Mouse (Mus musculus): Measurements from ENCODE around the gene Srebf1.

DNA sequence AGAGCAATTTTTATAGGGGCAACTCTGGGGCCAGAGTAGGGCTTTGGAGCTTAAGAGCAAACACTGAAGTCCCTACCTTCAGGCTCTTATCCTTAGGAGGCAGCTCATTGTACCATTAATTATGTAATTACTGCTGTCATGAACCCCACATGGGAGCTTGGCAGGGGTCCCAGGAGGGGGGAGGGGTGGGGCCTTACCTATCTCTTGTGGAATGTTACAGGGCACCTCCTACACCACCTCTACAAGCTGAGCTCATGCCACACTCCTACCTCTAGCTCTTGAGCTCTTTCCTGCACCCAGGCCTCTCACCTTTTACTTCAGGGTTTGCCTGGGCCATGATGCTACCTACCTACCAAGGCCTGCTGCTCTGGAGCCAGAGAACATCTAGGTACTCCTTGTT is 43.9 kb downstream of the Srebf1 start:
- TF ChIP-seq POLR2A (IDR thresholded peaks at IDR 0.05; ENCODE audit: low read depth, low read length) = no peak
- TF ChIP-seq CTCF (IDR thresholded peaks at IDR 0.05; ENCODE audit: extremely low read depth, insufficient read depth, insufficient read length, insufficient replicate concordance) = no peak
